Mouse (Mus musculus) hindbrain, embryonic 13.5 days (tissue): ENCODE data around the gene Rab44. TPM values are rescaled to one million over a fixed set of nuclear protein-coding genes. Genes with fewer than 3 reads are reported as not detected.

ENCODE experiments used
- ATAC-seq: fragments of 200-750 bp; cut with Nextera tagmentation; 2 replicates; pipeline ENCODE4 v1.8.0; 2017; ENCODE audit warnings: moderate TSS enrichment; ENCODE audit not compliant: low FRiP score
- H3K27ac ChIP-seq: fragments of 300-500 bp; sonication (generic); 2 replicates; pipeline ENCODE4 v1.5.1; 2015; ENCODE audit warnings: inconsistent platforms, mild to moderate bottlenecking, moderate library complexity
- H3K27me3 ChIP-seq: fragments of 300-500 bp; sonication (generic); 2 replicates; pipeline ENCODE4 v1.6.1; 2015; ENCODE audit warnings: mild to moderate bottlenecking, inconsistent platforms
- H3K36me3 ChIP-seq: fragments of 300-500 bp; sonication (generic); 2 replicates; pipeline ENCODE4 v1.6.1; 2015; ENCODE audit warnings: mild to moderate bottlenecking, inconsistent platforms
- H3K4me1 ChIP-seq: fragments of 300-500 bp; sonication (generic); replicated peaks from 2 replicates; pipeline ENCODE4 v1.6.1; 2015; ENCODE audit warnings: inconsistent platforms
- H3K4me2 ChIP-seq: fragments of 300-500 bp; sonication (generic); 2 replicates; pipeline ENCODE4 v1.6.1; 2015; ENCODE audit warnings: inconsistent platforms, mild to moderate bottlenecking, moderate library complexity
- H3K4me3 ChIP-seq: fragments of 300-500 bp; sonication (generic); 2 replicates; pipeline ENCODE4 v1.5.1; 2015; ENCODE audit warnings: mild to moderate bottlenecking, inconsistent platforms
- H3K9ac ChIP-seq: fragments of 300-500 bp; sonication (generic); 2 replicates; pipeline ENCODE4 v1.6.1; 2015; ENCODE audit warnings: mild to moderate bottlenecking, inconsistent platforms
- H3K9me3 ChIP-seq: fragments of 300-500 bp; sonication (generic); 2 replicates; pipeline ENCODE4 v1.6.1; 2016; ENCODE audit warnings: inconsistent platforms
- WGBS: fragments of 180-500 bp; shearing (Covaris S2); methylation state at CpG from one replicate; pipeline ENCODE4 v1.1.7; 2015; 5-methylcytosine and 5-hydroxymethylcytosine counted together
- polyA plus RNA-seq: library from polyadenylated mRNA; unstranded; fragments of >200 nt; fragmentation: Nextera tagmentation; extraction: Ambion mirVana; gene quantifications from 2 replicates; pipeline ENCODE4 v1.2.1, GENCODE M21; 2015

The Rab44 gene
- polyA plus RNA-seq, 1 experiment from 2014 or later = 0.22 TPM

- H3K4me3 ChIP-seq = peak overlapping the region; percentile 13; the same call in 1 of the 2 replicates
- no peaks in the 10 kb centered on the region for H3K9me3 ChIP-seq
- peaks cover 25% of the 10 kb centered on the region for H3K4me1 ChIP-seq
- no peak for ATAC-seq
- peak overlapping the region; percentile 44 for H3K4me2 ChIP-seq
- 6% methylated on average over 25 of the region's 25 CpGs for WGBS
- H3K36me3 ChIP-seq = no peaks in the 10 kb centered on the region
- peaks cover 39% of the 10 kb centered on the region for H3K27me3 ChIP-seq
- peak overlapping the region; percentile 20; the same call in 1 of the 2 replicates for H3K9ac ChIP-seq
- 0 out of 2 replicates have a peak overlapping the region, but pooled peaks have one; percentile 3 for H3K27ac ChIP-seq
Measured at GRCm38 (mm10) chr17:29078519-29079383, 35.2 kb upstream of the Rab44 start.

- Histone ChIP-seq H3K9ac (peak overlapping the region; percentile 26; the same call in 1 of the 2 replicates), H3K27me3 (peaks cover 39% of the 10 kb centered on the region), H3K9me3 (no peaks in the 10 kb centered on the region), H3K4me2 (peak overlapping the region; percentile 44), H3K4me3 (no peak overlapping the region), H3K36me3 (no peaks in the 10 kb centered on the region), H3K4me1 (peaks cover 25% of the 10 kb centered on the region), H3K27ac (no peak overlapping the region)
- 3% methylated on average over 22 of the region's 23 CpGs for WGBS
- ATAC-seq = no peak
Measured at GRCm38 (mm10) chr17:29080758-29081617, 33.0 kb upstream of the Rab44 start.

GRCm38 (mm10) chr17:29081618-29082381 lies 32.1 kb upstream of the Rab44 start:
- Histone ChIP-seq H3K9ac (peak overlapping the region; percentile 26; the same call in 1 of the 2 replicates), H3K36me3 (no peaks in the 10 kb centered on the region), H3K9me3 (no peaks in the 10 kb centered on the region), H3K27me3 (peaks cover 39% of the 10 kb centered on the region), H3K4me3 (no peak overlapping the region), H3K27ac (no peak overlapping the region), H3K4me2 (peak overlapping the region; percentile 44), H3K4me1 (peaks cover 25% of the 10 kb centered on the region)
- 3% methylated on average over 21 of the region's 21 CpGs for WGBS
- no peak for ATAC-seq

DNA sequence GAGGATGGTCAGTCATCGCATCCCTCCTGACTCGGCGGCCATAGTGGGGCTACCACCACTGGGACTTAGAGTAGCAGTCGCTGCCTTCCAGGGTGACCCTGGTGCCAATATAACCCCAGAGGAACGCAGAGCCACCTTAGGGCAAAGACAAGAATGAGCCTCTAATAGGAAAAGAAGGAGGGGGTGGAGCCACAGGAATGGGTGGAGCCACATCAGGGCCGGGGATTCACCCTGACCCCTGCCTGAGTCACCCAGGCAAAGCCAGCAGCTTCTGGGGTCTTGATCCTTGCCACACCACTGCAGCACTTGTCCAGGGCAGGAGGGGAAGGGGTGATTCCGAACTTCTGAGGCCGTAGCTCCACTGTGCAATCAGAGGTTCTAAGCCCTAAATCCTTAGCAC lies 30.4 kb upstream of the Rab44 start:
- 93% methylated on average over 8 of the region's 8 CpGs for WGBS
- no peak for ATAC-seq
- Histone ChIP-seq H3K9ac (no peak overlapping the region), H3K27me3 (peaks cover 39% of the 10 kb centered on the region), H3K4me1 (peaks cover 18% of the 10 kb centered on the region), H3K27ac (no peak overlapping the region), H3K4me3 (no peak overlapping the region), H3K4me2 (no peak overlapping the region), H3K36me3 (no peaks in the 10 kb centered on the region), H3K9me3 (no peaks in the 10 kb centered on the region)

GRCm38 (mm10) chr17:29084656-29085055 lies 29.3 kb upstream of the Rab44 start:
- Histone ChIP-seq H3K9me3 (no peaks in the 10 kb centered on the region), H3K9ac (no peak overlapping the region), H3K4me3 (no peak overlapping the region), H3K36me3 (no peaks in the 10 kb centered on the region), H3K27me3 (peaks cover 28% of the 10 kb centered on the region), H3K4me1 (peaks cover 14% of the 10 kb centered on the region), H3K4me2 (no peak overlapping the region), H3K27ac (no peak overlapping the region)
- WGBS = 91% methylated on average over 7 of the region's 7 CpGs
- ATAC-seq = no peak

DNA sequence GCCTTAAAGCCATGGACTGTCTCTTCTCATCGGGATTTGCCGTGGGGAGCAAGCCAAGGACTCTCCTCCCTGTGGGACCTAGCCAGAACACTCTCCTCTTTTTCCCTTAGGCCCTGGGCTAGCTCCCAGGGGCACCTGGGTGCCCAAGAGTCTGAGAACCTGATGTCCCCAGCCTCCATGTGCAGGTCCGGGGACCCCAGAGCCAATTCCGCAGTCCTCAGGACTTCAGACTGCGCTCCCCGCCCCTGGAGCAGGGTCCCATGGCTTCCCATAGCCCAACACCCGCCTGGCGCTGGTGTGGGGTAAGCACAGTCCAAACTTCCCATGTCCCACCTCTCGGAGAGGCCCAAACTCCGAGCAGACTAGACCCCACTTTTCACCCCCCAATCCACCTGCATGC lies 28.7 kb upstream of the Rab44 start:
- Histone ChIP-seq H3K9me3 (no peaks in the 10 kb centered on the region), H3K4me3 (no peak overlapping the region), H3K9ac (no peak overlapping the region), H3K27ac (no peak overlapping the region), H3K27me3 (peaks cover 24% of the 10 kb centered on the region), H3K4me2 (no peak overlapping the region), H3K4me1 (peaks cover 14% of the 10 kb centered on the region), H3K36me3 (no peaks in the 10 kb centered on the region)
- no peak for ATAC-seq
- 83% methylated on average over 10 of the region's 10 CpGs for WGBS

GRCm38 (mm10) chr17:29086916-29087315 lies 27.0 kb upstream of the Rab44 start:
- H3K27ac ChIP-seq = no peak overlapping the region
- no peak overlapping the region for H3K4me3 ChIP-seq
- no peak overlapping the region for H3K4me2 ChIP-seq
- WGBS = 65% methylated on average over 4 of the region's 4 CpGs
- no peak for ATAC-seq
- H3K27me3 ChIP-seq = peaks cover 17% of the 10 kb centered on the region
- H3K36me3 ChIP-seq = no peaks in the 10 kb centered on the region
- peaks cover 1% of the 10 kb centered on the region for H3K4me1 ChIP-seq
- H3K9me3 ChIP-seq = no peaks in the 10 kb centered on the region
- H3K9ac ChIP-seq = no peak overlapping the region

DNA sequence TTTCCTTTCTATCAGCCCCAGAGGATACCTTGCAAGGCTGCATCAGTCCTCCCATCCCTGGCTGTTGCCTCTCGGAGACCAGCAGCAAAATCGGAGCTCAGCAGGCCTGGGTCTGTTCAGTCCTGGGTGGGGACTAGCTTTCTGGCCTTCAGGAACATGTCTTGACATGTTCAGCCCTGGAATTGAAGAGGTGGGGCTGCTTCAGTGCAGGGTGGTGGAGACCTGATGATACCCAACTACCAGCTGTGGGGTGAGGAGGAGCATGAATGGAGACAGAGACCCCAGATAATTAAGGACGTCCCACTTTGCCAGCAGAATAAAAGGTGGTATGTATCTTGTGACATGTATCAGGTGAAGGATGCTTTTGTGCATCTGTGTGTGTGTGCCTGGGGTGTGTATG lies 23.2 kb upstream of the Rab44 start, which contains the start of gene Cdkn1a:
Gene Cdkn1a, plus strand, starts transcription at position 201 of the 400 bp plus-strand sequence.
- 87% methylated on average over 3 of the region's 3 CpGs for WGBS

DNA sequence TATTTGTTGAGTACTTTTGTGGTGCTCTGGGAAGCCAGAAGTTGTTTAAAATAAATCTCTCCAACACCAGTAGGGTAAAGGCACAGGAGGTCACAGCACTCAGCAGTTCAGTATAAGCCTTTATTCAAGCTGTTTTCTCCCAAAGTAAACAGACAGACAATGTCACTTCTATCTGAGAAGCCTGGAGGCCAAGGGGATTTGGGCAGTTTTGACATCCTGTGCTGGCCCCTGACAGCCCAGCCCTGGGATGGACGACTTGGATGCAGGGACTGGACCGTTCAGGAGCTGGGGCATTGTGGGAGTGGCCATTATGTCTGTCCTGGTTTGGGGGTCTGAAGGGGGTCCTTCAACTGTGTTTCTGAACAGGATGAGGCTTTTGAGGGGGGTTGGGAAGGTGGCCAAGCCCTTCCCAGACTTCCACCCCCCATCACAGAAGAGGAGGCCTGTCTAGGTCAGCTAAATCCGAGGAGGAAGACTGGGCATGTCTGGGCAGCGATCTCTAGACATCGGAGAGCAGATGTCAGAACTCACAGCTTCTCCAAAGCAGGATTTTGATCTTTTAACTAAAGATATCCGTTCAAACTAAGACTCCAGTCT lies 22.5 kb upstream of the Rab44 start:
- Histone ChIP-seq H3K9ac (no peak overlapping the region), H3K4me3 (no peak overlapping the region), H3K27me3 (peaks cover 37% of the 10 kb centered on the region), H3K9me3 (no peaks in the 10 kb centered on the region), H3K4me1 (peaks cover 25% of the 10 kb centered on the region), H3K36me3 (no peaks in the 10 kb centered on the region), H3K4me2 (no peak overlapping the region), H3K27ac (no peak overlapping the region)
- no peak for ATAC-seq
- WGBS = 61% methylated on average over 6 of the region's 6 CpGs

More for the DNA sequence above, 23.2 kb upstream of the Rab44 start, which contains the start of gene Cdkn1a:
- Histone ChIP-seq H3K27me3 (peaks cover 30% of the 10 kb centered on the region), H3K4me1 (peaks cover 25% of the 10 kb centered on the region), H3K9ac (no peak within 1 kb of the TSS), H3K9me3 (no peaks in the 10 kb centered on the region), H3K4me2 (no peak within 1 kb of the TSS), H3K27ac (no peak within 1 kb of the TSS), H3K4me3 (no peak within 1 kb of the TSS), H3K36me3 (no peaks in the 10 kb centered on the region)
- no peak for ATAC-seq

DNA sequence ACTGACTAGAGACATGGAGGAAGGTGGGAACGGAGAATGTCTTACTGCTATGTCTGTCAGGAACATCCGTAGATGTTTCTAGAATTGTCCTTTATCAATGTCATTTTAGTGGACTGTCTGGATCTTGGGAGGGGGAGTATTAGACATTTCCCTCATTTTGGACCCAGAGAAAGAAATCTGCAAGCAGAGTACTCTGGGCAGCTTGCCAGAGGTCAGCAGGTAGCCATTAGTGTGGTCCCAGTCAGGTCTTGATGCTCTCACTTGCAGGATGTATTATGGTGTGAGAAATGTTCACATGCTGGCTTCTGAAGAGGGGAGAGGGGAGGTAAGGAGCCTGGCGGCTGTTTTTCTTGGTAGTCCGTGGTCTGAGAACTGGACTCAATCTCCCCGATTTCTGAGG lies 21.4 kb upstream of the Rab44 start:
- ATAC-seq = no peak
- H3K27me3 ChIP-seq = peaks cover 41% of the 10 kb centered on the region
- no peak overlapping the region for H3K9ac ChIP-seq
- H3K4me3 ChIP-seq = no peak overlapping the region
- no peak overlapping the region for H3K27ac ChIP-seq
- no peaks in the 10 kb centered on the region for H3K9me3 ChIP-seq
- H3K4me1 ChIP-seq = peaks cover 25% of the 10 kb centered on the region
- no peaks in the 10 kb centered on the region for H3K36me3 ChIP-seq
- WGBS = 65% methylated on average over 5 of the region's 5 CpGs
- H3K4me2 ChIP-seq = no peak overlapping the region

GRCm38 (mm10) chr17:29093110-29093952 lies 20.6 kb upstream of the Rab44 start:
- WGBS = 8% methylated on average over 36 of the region's 36 CpGs
- Histone ChIP-seq H3K27ac (no peak overlapping the region), H3K4me1 (peaks cover 25% of the 10 kb centered on the region)

More at GRCm38 (mm10) chr17:29093110-29093952, 20.6 kb upstream of the Rab44 start:
- Histone ChIP-seq H3K9me3 (no peaks in the 10 kb centered on the region), H3K36me3 (no peaks in the 10 kb centered on the region), H3K9ac (peak overlapping the region; percentile 77), H3K27me3 (peaks cover 41% of the 10 kb centered on the region), H3K4me2 (peak overlapping the region; percentile 88), H3K4me3 (peak overlapping the region; percentile 52)
- peak; percentile 70 for ATAC-seq
